Mouse (Mus musculus): Measurements from ENCODE around the gene Olig1.

Olig1 gene

GRCm38 (mm10) chr16:91309872-91310271, 40.3 kb downstream of the Olig1 start:
- DNase-seq (ENCODE audit: low read depth, low spot score), result no peak

- DNase-seq (ENCODE audit: low read depth, low spot score), result no peak
These were observed 43.3 kb downstream of the Olig1 start for GRCm38 (mm10) chr16:91312921-91313320.

- peak; percentile 69 for DNase-seq (ENCODE audit: low read depth, low spot score)
These were observed 44.7 kb downstream of the Olig1 start for GRCm38 (mm10) chr16:91314114-91314775.

GRCm38 (mm10) chr16:91320191-91320590, 50.6 kb downstream of the Olig1 start:
- DNase-seq (ENCODE audit: low read depth, low spot score), result no peak

- no peak for DNase-seq (ENCODE audit: low read depth, low spot score)
These were observed 51.0 kb downstream of the Olig1 start for GRCm38 (mm10) chr16:91320608-91321007.
